Mouse (Mus musculus): ENCODE measurements around the gene Vstm2l. TPM values are rescaled to one million over a fixed set of nuclear protein-coding genes. Genes with fewer than 3 reads are reported as not detected.
A peak's percentile ranks its signal among the peaks of the same experiment; 100 is the strongest.

The Vstm2l gene
- polyA plus RNA-seq, 1 experiment from 2014 or later = 0.53 TPM

DNA sequence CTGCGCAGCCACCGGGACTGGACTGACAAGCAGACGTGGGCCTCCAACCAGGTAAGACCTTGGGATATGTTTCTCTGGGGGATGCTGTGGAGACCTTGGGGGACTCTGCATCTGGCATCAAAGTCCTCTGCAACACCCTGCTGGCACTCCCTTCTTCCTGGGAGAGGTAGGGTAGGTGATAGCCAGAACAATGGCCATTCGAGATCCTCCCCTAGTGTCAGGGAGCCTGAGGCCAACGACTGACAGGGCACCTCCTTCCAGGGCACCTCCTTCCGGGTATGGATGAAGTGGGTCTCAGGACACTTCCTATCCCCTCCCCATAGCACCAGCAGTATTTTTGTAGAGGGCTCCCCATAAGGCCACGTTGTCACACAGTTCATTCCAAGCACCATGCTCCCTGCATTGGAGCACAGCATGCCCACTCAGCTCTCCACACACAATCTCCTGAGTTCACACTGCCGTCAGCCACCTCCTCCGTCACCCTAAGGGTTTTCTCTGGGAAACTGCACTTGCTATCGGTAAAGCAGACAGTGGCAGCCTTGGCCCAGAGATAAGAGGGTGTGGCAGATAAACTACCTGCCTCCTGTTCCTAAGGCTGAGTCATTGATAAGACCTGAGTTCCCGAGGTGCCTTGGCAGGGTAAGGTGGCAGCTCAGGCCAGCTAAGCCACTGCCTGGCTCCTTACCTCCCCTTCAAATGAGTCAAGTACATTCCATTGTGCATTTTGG is 21.2 kb downstream of the Vstm2l start:
- Histone ChIP-seq H3K27ac (replicated peaks) (no peak overlapping the region), H3K36me3 (ENCODE audit: control insufficient read depth, insufficient read depth, low read length) (no peaks in the 10 kb centered on the region), H3K9me3 (ENCODE audit: control insufficient read depth, low read length) (no peaks in the 10 kb centered on the region), H3K4me2 (replicated peaks; ENCODE audit: low read depth) (no peak overlapping the region), H3K9ac (ENCODE audit: low read length) (no peak overlapping the region), H3K27me3 (ENCODE audit: control insufficient read depth, insufficient read depth, low read length) (no peaks in the 10 kb centered on the region), H3K4me3 (ENCODE audit: low read depth, low read length) (no peak overlapping the region), H3K4me1 (replicated peaks; ENCODE audit: control insufficient read depth, insufficient read depth) (no peaks in the 10 kb centered on the region)
- peak; percentile 71 for ATAC-seq (ENCODE audit: low FRiP score, low TSS enrichment)
- WGBS = 52% methylated on average over 11 of the region's 11 CpGs
- TF ChIP-seq CTCF (IDR thresholded peaks at IDR 0.05; ENCODE audit: low read depth) (no peak), EP300 (optimal IDR thresholded peaks at IDR 0.05) (no peak)
- DNase-seq (ENCODE audit: low spot score) = peak; percentile 61

DNA sequence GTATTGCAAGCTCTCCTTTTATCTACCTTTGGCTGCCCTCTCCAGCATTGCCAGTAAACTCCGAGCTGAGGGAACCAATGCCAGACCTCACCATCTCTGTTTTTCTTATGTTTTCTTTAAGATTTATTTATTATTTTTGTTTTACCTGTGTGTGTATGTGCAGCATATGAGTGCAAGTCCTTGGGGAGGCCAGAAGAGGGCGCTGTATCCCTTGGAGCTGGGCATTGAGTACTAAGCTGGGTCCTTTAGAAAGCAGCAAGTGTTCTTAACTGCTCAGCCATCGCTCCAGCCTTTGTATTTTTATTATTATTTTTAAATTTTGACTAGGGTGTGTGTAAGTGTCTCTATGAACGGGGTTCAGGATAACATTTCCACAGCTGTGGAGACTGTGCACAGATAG is 22.2 kb downstream of the Vstm2l start:
- no peaks in the 10 kb centered on the region for H3K9me3 ChIP-seq (ENCODE audit: control insufficient read depth, low read length)
- H3K27ac ChIP-seq (replicated peaks) = no peak overlapping the region
- DNase-seq (ENCODE audit: low spot score) = no peak
- H3K4me1 ChIP-seq (replicated peaks; ENCODE audit: control insufficient read depth, insufficient read depth) = 0 out of 2 replicates have a peak, but pooled peaks cover 2% of the 10 kb centered on the region
- H3K27me3 ChIP-seq (ENCODE audit: control insufficient read depth, insufficient read depth, low read length) = peaks cover 5% of the 10 kb centered on the region; the same call in 1 of the 2 replicates
- WGBS = 78% methylated on average over 4 of the region's 4 CpGs
- no peaks in the 10 kb centered on the region for H3K36me3 ChIP-seq (ENCODE audit: control insufficient read depth, insufficient read depth, low read length)
- no peak overlapping the region for H3K4me2 ChIP-seq (replicated peaks; ENCODE audit: low read depth)
- TF ChIP-seq EP300 (optimal IDR thresholded peaks at IDR 0.05) (no peak), CTCF (IDR thresholded peaks at IDR 0.05; ENCODE audit: low read depth) (0 out of 2 replicates have a peak, but pooled peaks have one; percentile 1)
- no peak for ATAC-seq (ENCODE audit: low FRiP score, low TSS enrichment)
- no peak overlapping the region for H3K9ac ChIP-seq (ENCODE audit: low read length)
- no peak overlapping the region for H3K4me3 ChIP-seq (ENCODE audit: low read depth, low read length)

DNA sequence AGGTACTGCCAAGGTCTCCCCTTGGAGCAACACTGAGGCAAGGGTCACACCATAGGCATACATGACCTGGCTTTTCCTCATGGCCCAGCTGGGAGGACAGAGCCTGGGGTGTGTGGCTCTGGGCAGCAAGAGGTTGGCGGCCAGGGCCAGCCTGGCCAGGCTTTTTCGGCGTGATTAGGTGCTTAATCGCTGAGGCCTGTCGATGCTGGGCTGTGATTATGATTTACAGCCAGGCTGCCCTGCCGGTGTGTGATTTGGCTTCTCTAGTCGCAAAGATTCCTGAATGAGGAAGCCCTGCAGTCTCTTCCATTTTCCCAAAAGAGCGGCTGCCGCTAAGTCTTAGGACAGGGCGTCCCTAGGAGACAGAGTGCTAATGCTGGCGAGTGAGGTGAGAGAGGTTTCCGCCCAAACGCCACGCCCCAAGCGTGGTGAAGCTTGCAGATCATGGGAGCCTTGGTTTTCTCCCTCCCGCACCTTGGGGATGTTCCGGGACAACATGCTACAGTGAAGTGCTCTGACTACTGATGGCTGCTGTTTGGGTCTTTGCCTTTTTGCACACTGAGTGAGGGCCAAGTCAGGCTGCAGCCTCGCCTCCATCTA is 26.2 kb downstream of the Vstm2l start:
- H3K27me3 ChIP-seq (ENCODE audit: control insufficient read depth, insufficient read depth, low read length) = peaks cover 5% of the 10 kb centered on the region; the same call in 1 of the 2 replicates
- H3K9me3 ChIP-seq (ENCODE audit: control insufficient read depth, low read length) = no peaks in the 10 kb centered on the region
- no peak for DNase-seq (ENCODE audit: low spot score)
- WGBS = 11% methylated on average over 18 of the region's 18 CpGs
- peaks cover 5% of the 10 kb centered on the region; the same call in 1 of the 2 replicates for H3K4me1 ChIP-seq (replicated peaks; ENCODE audit: control insufficient read depth, insufficient read depth)
- H3K36me3 ChIP-seq (ENCODE audit: control insufficient read depth, insufficient read depth, low read length) = no peaks in the 10 kb centered on the region
- no peak overlapping the region for H3K27ac ChIP-seq (replicated peaks)
- no peak overlapping the region for H3K9ac ChIP-seq (ENCODE audit: low read length)
- no peak overlapping the region for H3K4me2 ChIP-seq (replicated peaks; ENCODE audit: low read depth)
- ATAC-seq (ENCODE audit: low FRiP score, low TSS enrichment) = no peak
- no peak overlapping the region for H3K4me3 ChIP-seq (ENCODE audit: low read depth, low read length)
- no peak for TF ChIP-seq EP300 (optimal IDR thresholded peaks at IDR 0.05)
- no peak for TF ChIP-seq CTCF (IDR thresholded peaks at IDR 0.05; ENCODE audit: low read depth)

DNA sequence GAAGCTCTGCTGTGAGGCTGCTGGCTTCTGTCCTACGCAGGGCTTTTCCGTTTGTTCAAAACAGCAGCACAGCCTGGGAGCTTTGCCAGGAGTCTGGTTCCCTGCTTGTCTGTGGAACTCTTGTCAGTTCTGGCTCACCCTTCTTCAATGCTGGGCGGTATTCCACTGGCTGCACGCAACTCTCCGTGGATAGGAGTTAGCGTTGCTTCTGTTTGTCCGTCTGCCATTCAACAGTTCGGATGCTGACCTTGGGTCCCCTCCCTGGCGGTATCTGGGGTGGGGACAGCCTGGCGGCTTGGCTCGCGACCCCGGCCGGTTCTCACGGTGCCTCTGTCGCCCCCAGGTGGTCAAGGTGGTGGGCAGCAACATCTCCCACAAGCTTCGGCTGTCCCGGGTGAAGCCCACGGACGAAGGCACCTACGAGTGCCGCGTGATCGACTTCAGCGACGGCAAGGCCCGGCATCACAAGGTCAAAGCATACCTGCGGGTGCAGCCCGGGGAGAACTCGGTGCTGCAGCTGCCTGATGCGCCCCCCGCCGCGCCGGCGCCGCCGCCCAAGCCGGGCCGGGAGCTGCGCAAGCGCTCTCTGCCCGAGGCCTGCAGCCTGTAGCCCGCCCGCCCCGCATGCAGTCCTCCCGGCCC is 29.2 kb downstream of the Vstm2l start:
- H3K4me2 ChIP-seq (replicated peaks; ENCODE audit: low read depth) = peak overlapping the region; percentile 81
- peaks cover 5% of the 10 kb centered on the region; the same call in 1 of the 2 replicates for H3K4me1 ChIP-seq (replicated peaks; ENCODE audit: control insufficient read depth, insufficient read depth)
- H3K36me3 ChIP-seq (ENCODE audit: control insufficient read depth, insufficient read depth, low read length) = no peaks in the 10 kb centered on the region
- TF ChIP-seq CTCF (IDR thresholded peaks at IDR 0.05; ENCODE audit: low read depth) = peak; percentile 78
- TF ChIP-seq EP300 (optimal IDR thresholded peaks at IDR 0.05) = no peak
- WGBS = under 1% methylated on average over 34 of the region's 47 CpGs
- no peak overlapping the region for H3K27ac ChIP-seq (replicated peaks)
- peaks cover 5% of the 10 kb centered on the region; the same call in 1 of the 2 replicates for H3K27me3 ChIP-seq (ENCODE audit: control insufficient read depth, insufficient read depth, low read length)
- peak overlapping the region; percentile 42 for H3K4me3 ChIP-seq (ENCODE audit: low read depth, low read length)
- no peaks in the 10 kb centered on the region for H3K9me3 ChIP-seq (ENCODE audit: control insufficient read depth, low read length)
- DNase-seq (ENCODE audit: low spot score) = peak; percentile 63
- peak; percentile 48; the same call in 1 of the 2 replicates for ATAC-seq (ENCODE audit: low FRiP score, low TSS enrichment)
- peak overlapping the region; percentile 47 for H3K9ac ChIP-seq (ENCODE audit: low read length)

DNA sequence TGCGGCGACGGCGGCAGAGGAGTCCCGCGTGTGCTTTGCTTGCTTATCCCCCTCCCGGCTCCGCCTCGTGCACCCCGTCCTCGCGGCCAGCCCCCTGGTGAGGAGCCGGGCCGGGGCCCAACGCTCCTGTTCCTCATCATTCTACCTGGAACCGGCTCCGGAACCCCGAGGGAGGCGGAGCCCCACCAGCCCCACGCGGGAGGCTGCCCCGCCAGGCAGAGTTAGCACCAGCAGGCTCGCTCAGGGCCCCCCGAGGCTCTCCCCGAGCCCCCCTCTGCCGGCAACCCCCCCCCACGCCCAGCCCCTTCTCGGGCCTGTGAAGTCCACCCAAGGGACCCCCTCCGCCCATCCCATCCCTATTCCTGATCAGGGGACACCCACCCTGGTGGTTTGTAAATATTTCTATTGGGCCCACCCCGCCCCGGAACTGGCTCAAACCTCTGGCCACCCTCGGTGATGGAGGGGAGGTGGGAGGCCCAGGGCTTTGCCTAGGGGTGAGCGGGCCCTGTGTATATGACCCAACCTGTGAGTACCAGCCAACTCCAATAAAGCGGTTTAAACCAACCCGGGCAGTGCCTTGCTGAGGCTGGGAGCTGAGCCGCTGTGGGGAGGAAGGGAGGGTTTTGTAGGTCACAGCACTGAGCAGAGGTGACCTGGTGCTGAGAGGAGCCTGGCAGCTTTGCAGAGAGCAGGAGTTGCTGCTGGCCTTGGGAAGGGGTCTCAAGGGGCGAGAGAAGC is 29.9 kb downstream of the Vstm2l start:
- peaks cover 5% of the 10 kb centered on the region; the same call in 1 of the 2 replicates for H3K4me1 ChIP-seq (replicated peaks; ENCODE audit: control insufficient read depth, insufficient read depth)
- H3K9ac ChIP-seq (ENCODE audit: low read length) = peak overlapping the region; percentile 47
- DNase-seq (ENCODE audit: low spot score) = no peak
- no peak for TF ChIP-seq CTCF (IDR thresholded peaks at IDR 0.05; ENCODE audit: low read depth)
- no peak for TF ChIP-seq EP300 (optimal IDR thresholded peaks at IDR 0.05)
- H3K4me3 ChIP-seq (ENCODE audit: low read depth, low read length) = peak overlapping the region; percentile 42
- WGBS = 13% methylated on average over 22 of the region's 37 CpGs
- H3K27me3 ChIP-seq (ENCODE audit: control insufficient read depth, insufficient read depth, low read length) = peaks cover 5% of the 10 kb centered on the region; the same call in 1 of the 2 replicates
- peak overlapping the region; percentile 81 for H3K4me2 ChIP-seq (replicated peaks; ENCODE audit: low read depth)
- ATAC-seq (ENCODE audit: low FRiP score, low TSS enrichment) = peak; percentile 27; the same call in 1 of the 2 replicates
- no peaks in the 10 kb centered on the region for H3K9me3 ChIP-seq (ENCODE audit: control insufficient read depth, low read length)
- no peak overlapping the region for H3K27ac ChIP-seq (replicated peaks)
- no peaks in the 10 kb centered on the region for H3K36me3 ChIP-seq (ENCODE audit: control insufficient read depth, insufficient read depth, low read length)
